Mouse (Mus musculus): ENCODE data around the gene Larp1.
A peak's percentile ranks its signal among the peaks of the same experiment; 100 is the strongest.

Gene Larp1

DNA sequence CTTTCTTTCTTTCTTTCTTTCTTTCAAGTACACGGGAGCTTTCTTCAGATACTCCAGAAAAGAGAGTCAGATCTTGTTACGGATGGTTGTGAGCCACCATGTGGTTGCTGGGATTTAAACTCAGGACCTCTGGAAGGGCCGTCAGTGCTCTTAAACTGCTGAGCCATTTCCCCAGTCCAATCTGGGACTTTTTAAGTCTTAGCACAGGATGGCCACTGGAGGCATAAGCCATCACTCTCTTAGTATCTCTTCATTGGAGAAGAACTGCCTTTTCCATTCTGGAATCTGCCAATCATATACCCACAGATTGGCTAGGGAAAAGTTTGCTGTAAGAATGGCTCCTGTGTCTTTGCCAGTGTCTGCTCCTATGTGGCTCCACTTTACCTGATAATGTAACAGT lies 98.1 kb downstream of the Larp1 start:
- TF ChIP-seq POU5F1 (IDR thresholded peaks at IDR 0.05; ENCODE audit: borderline replicate concordance, low read length): no peak
- 0 out of 2 replicates have a peak, but pooled peaks have one; percentile 10 for TF ChIP-seq CTCF (conservative IDR thresholded peaks at IDR 0.05; ENCODE audit: low read length)
- TF ChIP-seq NANOG (IDR thresholded peaks at IDR 0.05; ENCODE audit: borderline replicate concordance, low read length): no peak
- no peaks in the 10 kb centered on the region for H3K9me3 ChIP-seq (ENCODE audit: low read length)
- peaks cover 41% of the 10 kb centered on the region for H3K36me3 ChIP-seq (ENCODE audit: insufficient read depth, low read length)
- no peak overlapping the region for H3K4me3 ChIP-seq (replicated peaks; ENCODE audit: low read length)
- H3K4me1 ChIP-seq (replicated peaks; ENCODE audit: low read depth, low read length): peaks cover 64% of the 10 kb centered on the region
- no peaks in the 10 kb centered on the region for H3K27me3 ChIP-seq (ENCODE audit: insufficient read depth, low read length)

- TF ChIP-seq NANOG (IDR thresholded peaks at IDR 0.05; ENCODE audit: borderline replicate concordance, low read length) (no peak), POU5F1 (IDR thresholded peaks at IDR 0.05; ENCODE audit: borderline replicate concordance, low read length) (no peak), CTCF (conservative IDR thresholded peaks at IDR 0.05; ENCODE audit: low read length) (no peak)
- H3K27me3 ChIP-seq (ENCODE audit: insufficient read depth, low read length): no peaks in the 10 kb centered on the region
- peak overlapping the region; percentile 37; the same call in 1 of the 2 replicates for H3K4me3 ChIP-seq (replicated peaks; ENCODE audit: low read length)
- H3K36me3 ChIP-seq (ENCODE audit: insufficient read depth, low read length): peaks cover 48% of the 10 kb centered on the region
- H3K9me3 ChIP-seq (ENCODE audit: low read length): no peaks in the 10 kb centered on the region
- H3K4me1 ChIP-seq (replicated peaks; ENCODE audit: low read depth, low read length): peaks cover 59% of the 10 kb centered on the region
Observed at GRCm38 (mm10) chr11:58107664-58108337, 98.9 kb downstream of the Larp1 start.

Data from E14TG2a.4 (cell line).